Mouse (Mus musculus): Measurements from ENCODE around the gene Frat2.

- no peak for TF ChIP-seq CTCF (conservative IDR thresholded peaks at IDR 0.05; ENCODE audit: low read length)
- no peak for TF ChIP-seq NANOG (IDR thresholded peaks at IDR 0.05; ENCODE audit: borderline replicate concordance, low read length)
- no peak for TF ChIP-seq POU5F1 (IDR thresholded peaks at IDR 0.05; ENCODE audit: borderline replicate concordance, low read length)
Observed at GRCm38 (mm10) chr19:41813374-41813773, 34.6 kb downstream of the Frat2 start.

Data from E14TG2a.4 (cell line).